Mouse (Mus musculus) midbrain, embryonic 16.5 days (tissue): Measurements from ENCODE around the gene Tbc1d14. TPM values are rescaled to one million over a fixed set of nuclear protein-coding genes. Genes with fewer than 3 reads are reported as not detected.

Experiments used
- ATAC-seq: fragments of 200-750 bp; cut with Nextera tagmentation; 2 replicates; pipeline ENCODE4 v1.8.0; 2017; ENCODE audit warnings: moderate TSS enrichment
- H3K27ac ChIP-seq: fragments of 300-500 bp; sonication (generic); 2 replicates; pipeline ENCODE4 v1.5.1; 2014; ENCODE audit warnings: mild to moderate bottlenecking, low read length, mixed read lengths
- H3K27me3 ChIP-seq: fragments of 300-500 bp; sonication (generic); 2 replicates; pipeline ENCODE4 v1.6.1; 2014; ENCODE audit warnings: low read depth, low read length, mixed read lengths; ENCODE audit not compliant: control insufficient read depth, insufficient read depth
- H3K36me3 ChIP-seq: fragments of 300-500 bp; sonication (generic); 2 replicates; pipeline ENCODE4 v1.6.1; 2014; ENCODE audit warnings: mild to moderate bottlenecking, low read length, moderate library complexity, mixed read lengths; ENCODE audit not compliant: control insufficient read depth, insufficient read depth
- H3K4me1 ChIP-seq: fragments of 300-500 bp; sonication (generic); 2 replicates; pipeline ENCODE4 v1.6.1; 2014; ENCODE audit warnings: mild to moderate bottlenecking, low read length, mixed read lengths; ENCODE audit not compliant: control insufficient read depth, insufficient read depth
- H3K4me2 ChIP-seq: fragments of 300-500 bp; sonication (generic); 2 replicates; pipeline ENCODE4 v1.6.1; 2014; ENCODE audit warnings: mild to moderate bottlenecking, low read length, mixed read lengths
- H3K4me3 ChIP-seq: fragments of 300-500 bp; sonication (generic); 2 replicates; pipeline ENCODE4 v1.5.1; 2014; ENCODE audit warnings: low read depth, mild to moderate bottlenecking, low read length, moderate library complexity, mixed read lengths
- H3K9ac ChIP-seq: fragments of 300-500 bp; sonication (generic); 2 replicates; pipeline ENCODE4 v1.6.1; 2014; ENCODE audit warnings: low read depth, low read length, mixed read lengths
- H3K9me3 ChIP-seq: fragments of 300-500 bp; sonication (generic); replicated peaks from 2 replicates; pipeline ENCODE4 v1.6.1; 2014; ENCODE audit warnings: mild to moderate bottlenecking, low read length, mixed read lengths; ENCODE audit not compliant: control insufficient read depth, poor library complexity, severe bottlenecking
- WGBS: fragments of 180-500 bp; shearing (Covaris S2); extraction: QIAGEN DNeasy Blood & Tissue Kit; methylation state at CpG from one replicate; pipeline ENCODE4 v1.1.7; 2014; 5-methylcytosine and 5-hydroxymethylcytosine counted together
- polyA plus RNA-seq: library from polyadenylated mRNA; unstranded; fragments of >200 nt; fragmentation: Nextera tagmentation; extraction: Ambion mirVana; gene quantifications from 2 replicates; pipeline ENCODE4 v1.2.1, GENCODE M21; 2015

Gene Tbc1d14
- polyA plus RNA-seq, 1 experiment from 2014 or later, result 74.6 TPM

- Histone ChIP-seq H3K27ac (no peak overlapping the region), H3K4me1 (no peaks in the 10 kb centered on the region), H3K4me3 (no peak overlapping the region), H3K4me2 (no peak overlapping the region), H3K9ac (no peak overlapping the region), H3K36me3 (no peaks in the 10 kb centered on the region), H3K27me3 (no peaks in the 10 kb centered on the region), H3K9me3 (no peaks in the 10 kb centered on the region)
- no peak for ATAC-seq
- 89% methylated on average over 4 of the region's 4 CpGs for WGBS
Observed at GRCm38 (mm10) chr5:36553886-36554285, 39.2 kb downstream of the Tbc1d14 start.

GRCm38 (mm10) chr5:36553056-36553606 is 39.9 kb downstream of the Tbc1d14 start:
- 78% methylated on average over 2 of the region's 2 CpGs for WGBS
- H3K4me3 ChIP-seq, result no peak overlapping the region
- no peak for ATAC-seq

DNA sequence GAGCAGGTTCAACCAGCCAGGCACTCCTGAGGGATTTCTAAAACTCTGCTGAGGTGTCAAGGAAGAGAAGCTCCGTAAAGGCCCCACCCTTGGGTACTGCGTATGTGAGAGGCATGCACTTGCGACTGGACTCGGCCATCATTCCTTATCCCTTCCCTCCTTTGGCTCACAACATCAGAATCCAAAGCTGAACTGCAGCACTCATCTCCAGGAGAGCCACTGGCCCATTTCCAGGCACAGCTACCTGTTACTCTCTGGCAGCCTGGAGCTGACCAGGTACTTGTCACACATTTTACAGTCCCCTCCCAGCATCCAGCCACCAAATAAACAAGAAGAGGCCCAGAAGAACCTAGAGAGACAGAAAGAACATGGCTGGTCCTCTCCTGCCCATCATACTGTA is 40.7 kb downstream of the Tbc1d14 start:
- Histone ChIP-seq H3K9me3 (no peaks in the 10 kb centered on the region), H3K4me1 (no peaks in the 10 kb centered on the region), H3K27ac (no peak overlapping the region), H3K4me3 (no peak overlapping the region), H3K36me3 (no peaks in the 10 kb centered on the region), H3K9ac (no peak overlapping the region), H3K27me3 (no peaks in the 10 kb centered on the region), H3K4me2 (no peak overlapping the region)
- ATAC-seq, result no peak
- 97% methylated on average over 4 of the region's 4 CpGs for WGBS

More at GRCm38 (mm10) chr5:36553056-36553606, 39.9 kb downstream of the Tbc1d14 start:
- Histone ChIP-seq H3K27ac (no peak overlapping the region), H3K4me2 (no peak overlapping the region), H3K9me3 (no peaks in the 10 kb centered on the region), H3K36me3 (no peaks in the 10 kb centered on the region), H3K9ac (no peak overlapping the region), H3K4me1 (no peaks in the 10 kb centered on the region), H3K27me3 (no peaks in the 10 kb centered on the region)

- Histone ChIP-seq H3K36me3 (no peaks in the 10 kb centered on the region), H3K4me3 (no peak overlapping the region), H3K9ac (no peak overlapping the region), H3K27ac (no peak overlapping the region), H3K4me2 (no peak overlapping the region), H3K9me3 (no peaks in the 10 kb centered on the region), H3K27me3 (no peaks in the 10 kb centered on the region), H3K4me1 (no peaks in the 10 kb centered on the region)
- ATAC-seq, result no peak
- WGBS, result 51% methylated on average over 6 of the region's 6 CpGs
Observed at GRCm38 (mm10) chr5:36549243-36549642, 43.8 kb downstream of the Tbc1d14 start.

GRCm38 (mm10) chr5:36544765-36545164 is 48.3 kb downstream of the Tbc1d14 start:
- H3K36me3 ChIP-seq, result no peaks in the 10 kb centered on the region
- no peak overlapping the region for H3K4me2 ChIP-seq
- WGBS, result 89% methylated on average over 1 of the region's 1 CpGs
- H3K4me3 ChIP-seq, result no peak overlapping the region
- H3K9me3 ChIP-seq, result no peaks in the 10 kb centered on the region
- no peak overlapping the region for H3K27ac ChIP-seq
- no peaks in the 10 kb centered on the region for H3K4me1 ChIP-seq
- ATAC-seq, result no peak
- no peak overlapping the region for H3K9ac ChIP-seq
- H3K27me3 ChIP-seq, result no peaks in the 10 kb centered on the region

- H3K27ac ChIP-seq, result no peak overlapping the region
- no peak overlapping the region for H3K4me2 ChIP-seq
- no peaks in the 10 kb centered on the region for H3K9me3 ChIP-seq
- no peaks in the 10 kb centered on the region for H3K27me3 ChIP-seq
- no peaks in the 10 kb centered on the region for H3K4me1 ChIP-seq
- no peak overlapping the region for H3K9ac ChIP-seq
- no peak for ATAC-seq
- H3K4me3 ChIP-seq, result no peak overlapping the region
- WGBS, result 95% methylated on average over 2 of the region's 2 CpGs
- no peaks in the 10 kb centered on the region for H3K36me3 ChIP-seq
Observed at GRCm38 (mm10) chr5:36540928-36541327, 52.1 kb downstream of the Tbc1d14 start.

GRCm38 (mm10) chr5:36538576-36539187 is 54.4 kb downstream of the Tbc1d14 start:
- H3K4me1 ChIP-seq, result no peaks in the 10 kb centered on the region
- no peak overlapping the region for H3K4me2 ChIP-seq
- H3K9me3 ChIP-seq, result no peaks in the 10 kb centered on the region
- H3K36me3 ChIP-seq, result no peaks in the 10 kb centered on the region
- H3K27me3 ChIP-seq, result no peaks in the 10 kb centered on the region
- H3K4me3 ChIP-seq, result no peak overlapping the region
- H3K9ac ChIP-seq, result no peak overlapping the region
- WGBS, result 49% methylated on average over 4 of the region's 4 CpGs
- ATAC-seq, result no peak
- H3K27ac ChIP-seq, result no peak overlapping the region

DNA sequence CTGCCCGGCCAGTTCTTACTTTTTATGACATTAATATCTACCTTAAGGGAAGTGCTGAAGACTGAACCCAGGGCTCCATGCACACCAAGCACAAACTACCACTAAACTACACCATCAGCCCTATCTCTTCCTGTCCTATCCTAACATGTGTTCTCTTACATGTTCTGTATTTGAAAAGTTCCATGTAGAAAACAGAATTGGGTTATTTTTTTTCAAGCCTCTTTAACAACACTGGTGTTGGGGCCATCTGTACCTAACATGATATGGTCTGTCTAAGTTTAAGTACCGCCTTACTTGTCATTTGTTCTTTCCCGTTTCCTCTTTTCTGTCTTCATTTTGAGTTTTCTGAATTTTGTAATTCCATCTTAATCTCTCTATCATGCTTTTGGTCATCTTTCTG is 56.7 kb downstream of the Tbc1d14 start:
- Histone ChIP-seq H3K9me3 (no peaks in the 10 kb centered on the region), H3K27ac (no peak overlapping the region), H3K4me2 (no peak overlapping the region), H3K27me3 (no peaks in the 10 kb centered on the region), H3K4me3 (no peak overlapping the region), H3K9ac (no peak overlapping the region), H3K4me1 (no peaks in the 10 kb centered on the region), H3K36me3 (no peaks in the 10 kb centered on the region)
- no peak for ATAC-seq
- WGBS, result 93% methylated on average over 3 of the region's 3 CpGs

DNA sequence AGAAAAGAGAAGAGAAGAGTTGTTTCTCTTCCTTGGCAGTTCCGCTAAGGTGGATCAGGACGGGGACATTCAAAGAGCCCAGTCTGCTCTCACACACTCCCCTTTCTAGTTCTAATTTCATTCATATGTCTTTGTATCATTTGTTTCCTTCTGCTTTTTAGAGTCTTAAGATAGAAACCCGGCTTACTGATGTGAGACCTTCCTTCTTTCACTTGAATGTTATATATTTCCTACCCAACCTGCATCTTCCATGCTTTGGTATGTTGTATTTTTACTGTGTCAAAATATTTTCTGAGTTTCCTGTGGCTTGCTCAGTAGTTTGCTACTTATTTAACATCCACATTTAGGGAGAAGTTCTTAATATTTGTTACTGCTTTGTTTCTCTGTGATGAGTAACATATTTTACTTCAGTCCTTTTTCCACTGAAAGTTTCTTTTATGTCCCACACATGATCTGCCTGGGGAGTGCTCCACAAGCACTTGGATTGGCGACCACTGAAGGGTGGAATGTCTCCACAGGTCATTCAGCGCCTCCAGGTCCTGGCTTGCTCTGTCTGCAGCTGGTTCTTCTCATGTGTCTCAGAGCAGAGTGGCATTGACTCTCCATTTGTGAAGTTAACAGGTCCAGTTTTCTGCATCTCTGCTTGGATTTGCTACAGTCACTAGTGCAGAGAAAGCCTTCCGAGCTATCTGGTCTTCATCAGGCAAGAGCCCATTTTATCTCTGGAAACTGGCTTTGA is 57.5 kb downstream of the Tbc1d14 start:
- Histone ChIP-seq H3K9me3 (no peaks in the 10 kb centered on the region), H3K4me3 (no peak overlapping the region), H3K27me3 (no peaks in the 10 kb centered on the region), H3K36me3 (no peaks in the 10 kb centered on the region), H3K4me2 (no peak overlapping the region), H3K4me1 (0 out of 2 replicates have a peak, but pooled peaks cover 3% of the 10 kb centered on the region), H3K27ac (no peak overlapping the region), H3K9ac (no peak overlapping the region)
- ATAC-seq, result no peak
- WGBS, result 91% methylated on average over 6 of the region's 6 CpGs
